Mouse (Mus musculus) heart, embryonic 12.5 days (tissue): ENCODE data around the gene Arhgef39. TPM values are rescaled to one million over a fixed set of nuclear protein-coding genes. Genes with fewer than 3 reads are reported as not detected.

ENCODE experiments used
- ATAC-seq: fragments of 200-750 bp; cut with Nextera tagmentation; 2 replicates; pipeline ENCODE4 v1.8.0; 2017; ENCODE audit warnings: moderate TSS enrichment, moderate library complexity; ENCODE audit not compliant: insufficient number of reproducible peaks, low FRiP score
- H3K27ac ChIP-seq: fragments of 300-500 bp; sonication (generic); 2 replicates; pipeline ENCODE4 v1.5.1; 2016; ENCODE audit warnings: mild to moderate bottlenecking, moderate library complexity; ENCODE audit not compliant: poor library complexity, severe bottlenecking
- H3K27me3 ChIP-seq: fragments of 300-500 bp; sonication (generic); replicated peaks from 2 replicates; pipeline ENCODE4 v1.6.1; 2016; ENCODE audit warnings: mild to moderate bottlenecking, moderate library complexity
- H3K36me3 ChIP-seq: fragments of 300-500 bp; sonication (generic); 2 replicates; pipeline ENCODE4 v1.6.1; 2016; ENCODE audit warnings: mild to moderate bottlenecking, moderate library complexity
- H3K4me1 ChIP-seq: fragments of 300-500 bp; sonication (generic); replicated peaks from 2 replicates; pipeline ENCODE4 v1.6.1; 2016; ENCODE audit warnings: mild to moderate bottlenecking
- H3K4me2 ChIP-seq: fragments of 300-500 bp; sonication (generic); 2 replicates; pipeline ENCODE4 v1.6.1; 2016; ENCODE audit warnings: mild to moderate bottlenecking, moderate library complexity
- H3K4me3 ChIP-seq: fragments of 300-500 bp; sonication (generic); 2 replicates; pipeline ENCODE4 v1.5.1; 2016; ENCODE audit warnings: mild to moderate bottlenecking
- H3K9ac ChIP-seq: fragments of 300-500 bp; sonication (generic); 2 replicates; pipeline ENCODE4 v1.6.1; 2016; ENCODE audit warnings: mild to moderate bottlenecking, moderate library complexity
- H3K9me3 ChIP-seq: fragments of 300-500 bp; sonication (generic); replicated peaks from 2 replicates; pipeline ENCODE4 v1.6.1; 2016; ENCODE audit warnings: mild to moderate bottlenecking, moderate library complexity
- WGBS: fragments of 180-500 bp; shearing (Covaris S2); methylation state at CpG from one replicate; pipeline ENCODE4 v1.1.7; 2016; 5-methylcytosine and 5-hydroxymethylcytosine counted together
- polyA plus RNA-seq: library from polyadenylated mRNA; unstranded; fragments of >200 nt; fragmentation: Nextera tagmentation; extraction: Ambion mirVana; gene quantifications from 2 replicates; pipeline ENCODE4 v1.2.1, GENCODE M21; 2016

Gene Arhgef39
- polyA plus RNA-seq, 1 experiment from 2014 or later, result 37.7 TPM

GRCm38 (mm10) chr4:43527880-43528279 is 28.4 kb upstream of the Arhgef39 start:
- H3K27me3 ChIP-seq, result 0 out of 2 replicates have a peak, but pooled peaks cover 11% of the 10 kb centered on the region
- H3K9me3 ChIP-seq, result no peaks in the 10 kb centered on the region
- 64% methylated on average over 5 of the region's 5 CpGs for WGBS
- H3K36me3 ChIP-seq, result peaks cover 22% of the 10 kb centered on the region
- H3K9ac ChIP-seq, result no peak overlapping the region
- peaks cover 38% of the 10 kb centered on the region for H3K4me1 ChIP-seq
- H3K4me2 ChIP-seq, result no peak overlapping the region
- no peak overlapping the region for H3K27ac ChIP-seq
- no peak overlapping the region for H3K4me3 ChIP-seq
- ATAC-seq, result no peak

- Histone ChIP-seq H3K36me3 (peaks cover 39% of the 10 kb centered on the region), H3K9me3 (no peaks in the 10 kb centered on the region), H3K27me3 (peaks cover 11% of the 10 kb centered on the region; the same call in 1 of the 2 replicates), H3K4me3 (0 out of 2 replicates have a peak overlapping the region, but pooled peaks have one; percentile 7), H3K4me2 (peak overlapping the region; percentile 88), H3K9ac (0 out of 2 replicates have a peak overlapping the region, but pooled peaks have one; percentile 3), H3K4me1 (peaks cover 74% of the 10 kb centered on the region), H3K27ac (peak overlapping the region; percentile 48)
- 11% methylated on average over 6 of the region's 6 CpGs for WGBS
- no peak for ATAC-seq
Observed at GRCm38 (mm10) chr4:43519956-43520355, 20.5 kb upstream of the Arhgef39 start.

- Histone ChIP-seq H3K4me3 (0 out of 2 replicates have a peak overlapping the region, but pooled peaks have one; percentile 7), H3K9me3 (no peaks in the 10 kb centered on the region), H3K36me3 (peaks cover 42% of the 10 kb centered on the region), H3K27me3 (peaks cover 11% of the 10 kb centered on the region; the same call in 1 of the 2 replicates), H3K27ac (no peak overlapping the region), H3K4me2 (peak overlapping the region; percentile 88), H3K9ac (peak overlapping the region; percentile 13; the same call in 1 of the 2 replicates), H3K4me1 (peaks cover 74% of the 10 kb centered on the region)
- WGBS, result 27% methylated on average over 10 of the region's 10 CpGs
- ATAC-seq, result no peak
Observed at GRCm38 (mm10) chr4:43519551-43519950, 20.1 kb upstream of the Arhgef39 start.

GRCm38 (mm10) chr4:43515764-43516708 is 16.5 kb upstream of the Arhgef39 start:
- Histone ChIP-seq H3K4me3 (no peak overlapping the region), H3K27ac (no peak overlapping the region)
- ATAC-seq, result no peak

GRCm38 (mm10) chr4:43513791-43514190 is 14.3 kb upstream of the Arhgef39 start:
- Histone ChIP-seq H3K9me3 (no peaks in the 10 kb centered on the region), H3K36me3 (peaks cover 38% of the 10 kb centered on the region), H3K9ac (no peak overlapping the region), H3K27me3 (no peaks in the 10 kb centered on the region), H3K4me1 (peaks cover 55% of the 10 kb centered on the region), H3K4me3 (no peak overlapping the region), H3K4me2 (no peak overlapping the region), H3K27ac (no peak overlapping the region)
- ATAC-seq, result no peak
- 60% methylated on average over 4 of the region's 4 CpGs for WGBS

More at GRCm38 (mm10) chr4:43515764-43516708, 16.5 kb upstream of the Arhgef39 start:
- H3K27me3 ChIP-seq, result no peaks in the 10 kb centered on the region
- 64% methylated on average over 11 of the region's 11 CpGs for WGBS
- no peak overlapping the region for H3K4me2 ChIP-seq
- no peaks in the 10 kb centered on the region for H3K9me3 ChIP-seq
- peaks cover 69% of the 10 kb centered on the region for H3K4me1 ChIP-seq
- H3K9ac ChIP-seq, result no peak overlapping the region
- peaks cover 45% of the 10 kb centered on the region for H3K36me3 ChIP-seq

GRCm38 (mm10) chr4:43513300-43513699 is 13.8 kb upstream of the Arhgef39 start:
- no peak for ATAC-seq
- 81% methylated on average over 4 of the region's 4 CpGs for WGBS

GRCm38 (mm10) chr4:43512653-43513052 is 13.2 kb upstream of the Arhgef39 start:
- no peak overlapping the region for H3K27ac ChIP-seq
- H3K9ac ChIP-seq, result no peak overlapping the region
- H3K9me3 ChIP-seq, result no peaks in the 10 kb centered on the region
- no peaks in the 10 kb centered on the region for H3K27me3 ChIP-seq
- H3K4me2 ChIP-seq, result no peak overlapping the region
- WGBS, result 46% methylated on average over 7 of the region's 7 CpGs
- H3K4me3 ChIP-seq, result no peak overlapping the region
- peaks cover 58% of the 10 kb centered on the region for H3K4me1 ChIP-seq
- no peak for ATAC-seq
- H3K36me3 ChIP-seq, result peaks cover 27% of the 10 kb centered on the region

More at GRCm38 (mm10) chr4:43513300-43513699, 13.8 kb upstream of the Arhgef39 start:
- H3K4me1 ChIP-seq, result peaks cover 54% of the 10 kb centered on the region
- H3K4me2 ChIP-seq, result no peak overlapping the region
- no peak overlapping the region for H3K27ac ChIP-seq
- H3K4me3 ChIP-seq, result no peak overlapping the region
- H3K9me3 ChIP-seq, result no peaks in the 10 kb centered on the region
- H3K27me3 ChIP-seq, result no peaks in the 10 kb centered on the region
- H3K9ac ChIP-seq, result no peak overlapping the region
- peaks cover 33% of the 10 kb centered on the region for H3K36me3 ChIP-seq

- WGBS, result 53% methylated on average over 18 of the region's 19 CpGs
- H3K9me3 ChIP-seq, result no peaks in the 10 kb centered on the region
Observed at GRCm38 (mm10) chr4:43511675-43512454, 12.4 kb upstream of the Arhgef39 start.

GRCm38 (mm10) chr4:43509109-43509508 is 9.6 kb upstream of the Arhgef39 start:
- Histone ChIP-seq H3K4me2 (peak overlapping the region; percentile 97), H3K4me1 (peaks cover 43% of the 10 kb centered on the region), H3K27ac (peak overlapping the region; percentile 58; the same call in 1 of the 2 replicates), H3K4me3 (peak overlapping the region; percentile 65), H3K9me3 (no peaks in the 10 kb centered on the region), H3K27me3 (peaks cover 9% of the 10 kb centered on the region), H3K36me3 (no peaks in the 10 kb centered on the region), H3K9ac (peak overlapping the region; percentile 77; the same call in 1 of the 2 replicates)
- ATAC-seq, result no peak
- WGBS, result 36% methylated on average over 9 of the region's 9 CpGs

More at GRCm38 (mm10) chr4:43511675-43512454, 12.4 kb upstream of the Arhgef39 start:
- Histone ChIP-seq H3K27me3 (peaks cover 4% of the 10 kb centered on the region), H3K4me1 (peaks cover 63% of the 10 kb centered on the region), H3K4me3 (no peak overlapping the region), H3K4me2 (no peak overlapping the region), H3K36me3 (peaks cover 23% of the 10 kb centered on the region), H3K27ac (no peak overlapping the region), H3K9ac (no peak overlapping the region; the same call in 1 of the 2 replicates)
- no peak for ATAC-seq

- peaks cover 38% of the 10 kb centered on the region for H3K4me1 ChIP-seq
Observed at GRCm38 (mm10) chr4:43508666-43508997, 9.1 kb upstream of the Arhgef39 start.

More at GRCm38 (mm10) chr4:43508666-43508997, 9.1 kb upstream of the Arhgef39 start:
- Histone ChIP-seq H3K4me3 (peak overlapping the region; percentile 65), H3K27ac (peak overlapping the region; percentile 58; the same call in 1 of the 2 replicates), H3K27me3 (peaks cover 9% of the 10 kb centered on the region), H3K36me3 (no peaks in the 10 kb centered on the region), H3K9me3 (no peaks in the 10 kb centered on the region), H3K9ac (peak overlapping the region; percentile 77), H3K4me2 (peak overlapping the region; percentile 97)
- 4% methylated on average over 13 of the region's 13 CpGs for WGBS
- ATAC-seq, result peak; percentile 75
